Mouse (Mus musculus): ENCODE data around the gene Tnpo2.

DNA sequence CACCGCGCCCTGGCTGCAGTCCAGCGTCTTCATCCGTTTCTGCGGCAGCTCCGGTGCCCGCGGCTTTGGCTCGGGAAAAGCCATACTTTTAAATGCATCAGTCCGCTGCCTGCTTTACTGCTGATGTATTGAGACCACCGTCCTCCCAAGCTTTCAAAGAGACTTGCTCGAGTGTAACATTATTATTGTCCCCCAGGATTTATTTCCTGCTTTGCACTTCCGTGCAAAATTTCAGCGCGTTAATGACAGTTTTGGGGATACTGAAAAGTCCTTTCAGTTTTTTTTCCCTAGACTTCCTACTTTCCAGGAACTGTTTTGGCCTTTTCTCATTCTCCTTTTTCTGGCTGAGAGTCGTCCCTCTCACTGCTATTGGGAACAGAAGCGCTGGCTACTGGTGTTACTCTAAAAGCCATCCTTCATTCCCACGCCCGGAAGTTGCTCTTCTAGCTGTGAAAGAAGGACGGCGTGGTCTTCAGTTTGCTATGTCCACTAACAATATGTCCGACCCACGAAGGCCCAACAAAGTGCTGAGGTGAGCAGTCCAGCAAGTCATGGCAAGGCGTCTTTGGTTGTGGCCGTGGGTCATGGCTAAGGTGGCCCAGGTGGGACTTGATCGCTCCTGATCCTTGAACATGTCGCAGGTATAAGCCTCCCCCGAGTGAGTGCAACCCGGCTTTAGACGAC lies 44.0 kb downstream of the Tnpo2 start, which contains the start of gene Wdr83os:
- TF ChIP-seq CHD2 (IDR thresholded peaks at IDR 0.05; ENCODE audit: low read length): no peak
- 0 out of 2 replicates have a peak, but pooled peaks have one; percentile 35 for TF ChIP-seq E2F4 (IDR thresholded peaks at IDR 0.05; ENCODE audit: borderline replicate concordance, low read depth, low read length)
- no peak for TF ChIP-seq CTCF (IDR thresholded peaks at IDR 0.05 in 2 of 3, conservative IDR thresholded peaks at IDR 0.05 in 1 of 3; ENCODE audit: control insufficient read depth in 1 of 3, insufficient read depth in 1 of 3, low read depth in 2 of 3, low read length in 3 of 3, poor library complexity in 1 of 3, severe bottlenecking in 1 of 3)
- no peak for TF ChIP-seq TAL1 (IDR thresholded peaks at IDR 0.05; ENCODE audit: low read length)
- no peak for TF ChIP-seq MAFK (IDR thresholded peaks at IDR 0.05; ENCODE audit: borderline replicate concordance, low read depth, low read length)
- no peak for TF ChIP-seq MYB (IDR thresholded peaks at IDR 0.05; ENCODE audit: low read depth, low read length)
- 0 out of 2 replicates have a peak, but pooled peaks have one; percentile 80 for TF ChIP-seq POLR2AphosphoS2 (IDR thresholded peaks at IDR 0.05; ENCODE audit: low read length)
- no peak; the same call in 1 of the 2 replicates for TF ChIP-seq KAT2A (conservative IDR thresholded peaks at IDR 0.05; ENCODE audit: low read depth, low read length)
- TF ChIP-seq POLR2A (IDR thresholded peaks at IDR 0.05; ENCODE audit: control insufficient read depth in 1 of 2, insufficient read depth in 1 of 2, low read depth in 1 of 2, low read length in 2 of 2, poor library complexity in 1 of 2): no peak; a peak in 3 of 4 replicates
